Mouse (Mus musculus): Measurements from ENCODE around the gene Pfkfb1.

Gene Pfkfb1

DNA sequence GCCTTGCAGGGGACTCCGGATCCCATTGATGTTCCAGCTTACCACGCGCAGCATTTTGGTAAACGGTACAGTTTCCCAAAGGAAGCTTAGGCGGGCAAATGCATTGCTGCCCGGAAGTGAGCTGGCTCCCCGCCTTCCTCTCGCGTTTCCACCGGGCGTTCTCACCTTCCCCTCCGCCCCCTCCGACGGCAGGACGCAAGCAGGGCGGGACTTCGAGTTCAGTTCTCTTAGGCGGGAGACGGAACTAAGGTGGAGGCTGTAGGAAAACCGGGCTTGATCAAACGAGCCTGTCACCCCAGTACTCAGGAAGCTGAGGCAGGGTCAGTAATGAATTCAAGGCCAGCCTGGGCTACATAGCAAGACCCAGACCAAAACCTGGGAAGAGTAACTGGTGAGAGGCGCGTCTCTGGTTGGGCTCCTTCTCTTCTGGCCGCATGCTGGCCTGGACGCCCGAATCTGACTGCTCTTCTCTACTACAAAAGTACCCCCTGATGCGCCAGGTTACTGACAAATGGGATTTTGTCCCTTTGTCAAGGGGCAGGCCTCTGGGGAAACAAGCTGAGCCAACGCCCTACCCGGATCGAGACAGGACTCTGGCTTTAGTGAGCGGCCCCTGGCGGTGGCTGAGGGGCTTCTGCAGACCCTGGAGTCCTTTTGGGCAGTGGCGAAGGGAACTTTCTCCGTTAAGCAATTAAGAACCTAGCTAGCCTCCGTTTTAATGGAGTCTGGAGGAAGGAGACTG, at the start of gene Pfkfb1:
Gene Pfkfb1 (plus strand): TSS at position 207 of the 742 bp plus-strand sequence.
- DNase-seq (ENCODE audit: low spot score): peak; percentile 85

DNA sequence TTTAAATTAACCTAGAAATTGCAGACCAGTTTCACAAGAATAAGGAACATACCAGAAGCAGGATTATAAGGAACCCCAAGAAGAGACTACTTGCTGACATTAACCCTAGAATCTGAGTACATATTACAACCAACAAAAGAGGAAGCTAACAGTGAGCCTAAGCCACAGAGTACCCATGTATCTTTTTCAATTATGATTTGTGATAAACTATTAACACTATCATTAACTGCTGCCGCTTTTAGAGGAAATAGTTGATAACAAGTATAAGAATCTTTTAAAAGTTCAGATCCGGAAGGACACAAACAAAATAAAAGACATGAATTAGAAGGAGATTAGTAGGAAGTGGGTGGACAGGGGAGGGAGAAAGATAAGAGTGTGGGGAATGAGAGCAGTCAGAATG, 47.9 kb upstream of the Pfkfb1 start:
- DNase-seq (ENCODE audit: low spot score): no peak

GRCm38 (mm10) chrX:150541684-150542083, 46.3 kb upstream of the Pfkfb1 start:
- no peak for DNase-seq (ENCODE audit: low spot score)

- no peak for DNase-seq (ENCODE audit: low spot score)
Observed at GRCm38 (mm10) chrX:150547239-150547638, 40.8 kb upstream of the Pfkfb1 start, which contains the start of gene Alas2. Gene Alas2, plus strand, starts transcription at chrX:150547375.

- DNase-seq (ENCODE audit: low spot score): peak; percentile 0
Observed at GRCm38 (mm10) chrX:150549639-150550038, 38.4 kb upstream of the Pfkfb1 start.

DNA sequence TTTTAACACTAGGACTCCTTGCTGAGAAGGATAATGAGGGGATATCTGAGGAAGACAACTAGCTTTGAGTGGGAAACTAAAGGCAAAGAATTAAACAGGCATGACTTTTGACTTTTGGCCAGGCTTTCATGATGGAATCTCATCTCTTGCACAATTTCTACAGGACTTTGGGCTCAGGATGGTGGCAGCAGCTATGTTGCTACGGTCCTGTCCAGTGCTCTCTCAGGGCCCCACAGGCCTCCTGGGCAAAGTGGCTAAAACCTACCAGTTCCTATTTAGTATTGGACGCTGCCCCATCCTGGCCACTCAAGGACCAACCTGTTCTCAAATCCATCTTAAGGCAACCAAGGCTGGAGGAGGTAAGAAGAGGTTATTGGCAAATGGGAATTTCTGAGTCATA, 36.0 kb upstream of the Pfkfb1 start:
- DNase-seq (ENCODE audit: low spot score): no peak

GRCm38 (mm10) chrX:150554032-150554431, 34.0 kb upstream of the Pfkfb1 start:
- DNase-seq (ENCODE audit: low spot score): no peak

- DNase-seq (ENCODE audit: low spot score): no peak
Observed at GRCm38 (mm10) chrX:150564644-150565357, 23.2 kb upstream of the Pfkfb1 start.

- no peak for DNase-seq (ENCODE audit: low spot score)
Observed at GRCm38 (mm10) chrX:150581921-150582320, 6.1 kb upstream of the Pfkfb1 start.

- DNase-seq (ENCODE audit: low spot score): no peak
Observed at GRCm38 (mm10) chrX:150585116-150585515, 2.9 kb upstream of the Pfkfb1 start.

GRCm38 (mm10) chrX:150589696-150590095, 1.7 kb downstream of the Pfkfb1 start, which contains the start of gene Apex2:
Gene Apex2, minus strand, starts transcription at chrX:150589868.
- no peak for DNase-seq (ENCODE audit: low spot score)

- no peak for DNase-seq (ENCODE audit: low spot score)
Observed at GRCm38 (mm10) chrX:150593266-150594035, 5.4 kb downstream of the Pfkfb1 start.

- DNase-seq (ENCODE audit: low spot score): no peak
Observed at GRCm38 (mm10) chrX:150594176-150594575, 6.1 kb downstream of the Pfkfb1 start.

GRCm38 (mm10) chrX:150595016-150595760, 7.2 kb downstream of the Pfkfb1 start:
- DNase-seq (ENCODE audit: low spot score): no peak

DNA sequence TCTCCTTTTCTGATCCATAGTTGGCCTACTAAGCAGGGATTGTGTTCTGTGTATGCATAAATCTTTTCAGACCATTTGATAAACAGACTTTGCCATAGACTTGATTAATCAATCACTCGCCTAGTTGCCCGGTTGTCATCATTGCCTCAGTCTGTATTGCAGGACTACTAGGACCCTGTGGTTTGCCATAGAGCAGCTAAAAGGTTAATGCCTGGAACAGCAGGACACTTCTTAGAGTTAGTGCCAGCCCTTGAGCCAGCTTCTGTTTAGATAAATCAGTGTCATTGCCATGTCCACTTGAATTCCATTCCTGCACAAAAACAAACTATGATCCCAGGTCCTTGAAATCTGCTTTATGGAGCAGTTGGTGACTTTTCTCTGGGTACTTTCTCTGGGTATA, 10.9 kb downstream of the Pfkfb1 start:
- DNase-seq (ENCODE audit: low spot score): no peak

DNA sequence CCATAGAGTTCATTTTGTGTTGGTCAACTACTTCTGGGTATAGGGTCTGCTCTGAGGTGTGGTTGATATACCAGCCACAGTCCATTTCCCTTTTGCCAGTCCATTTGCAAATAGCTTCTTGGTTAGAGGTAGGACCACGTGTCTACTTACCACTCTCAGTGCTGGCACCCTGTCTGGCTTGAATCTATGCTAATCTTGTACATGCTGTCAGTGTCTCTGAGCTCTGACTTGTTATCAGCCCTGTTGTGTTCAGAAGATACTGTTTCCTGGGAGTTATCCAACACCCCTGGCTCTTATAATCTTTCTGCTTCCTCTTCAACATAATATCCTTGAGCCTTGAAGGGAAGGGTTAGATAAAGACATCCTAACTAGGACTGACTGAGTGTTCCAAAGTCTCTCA, 48.4 kb downstream of the Pfkfb1 start:
- DNase-seq (ENCODE audit: low spot score): no peak

DNA sequence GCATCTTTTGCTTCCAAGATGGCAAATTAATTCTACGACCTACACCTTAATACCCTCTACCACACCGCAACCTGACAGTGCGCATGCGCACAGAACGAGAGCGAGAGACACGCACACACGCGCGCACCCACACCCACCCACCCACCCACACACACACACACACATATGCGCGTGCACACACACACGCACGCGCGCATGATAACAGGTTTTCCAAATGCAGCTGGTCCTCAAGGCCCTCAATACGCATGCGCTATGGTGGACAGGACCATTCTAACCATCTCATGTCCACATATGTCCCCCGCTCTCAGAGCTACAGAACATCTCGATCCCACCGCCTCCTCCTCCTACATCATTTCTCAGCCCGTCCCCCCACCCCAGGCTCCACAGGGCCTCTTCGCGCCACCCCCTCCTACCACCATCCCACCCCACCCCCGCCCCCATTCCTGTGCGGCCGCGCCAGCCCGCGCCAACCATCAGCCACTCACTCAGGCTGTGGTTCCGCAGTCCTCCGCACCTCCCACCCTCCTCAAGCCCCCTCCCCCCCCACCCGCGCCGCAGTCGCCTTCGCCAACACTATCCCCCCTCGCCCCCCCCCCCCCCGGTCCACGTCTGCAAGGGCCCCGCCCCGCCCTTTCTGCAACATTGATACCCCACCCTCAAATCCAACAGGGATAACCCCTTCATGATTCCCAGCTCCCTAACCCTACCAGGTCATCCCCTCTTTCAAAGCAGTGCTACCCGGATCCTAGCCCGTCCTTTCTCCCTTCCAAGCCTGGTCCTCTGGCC, 68.3 kb downstream of the Pfkfb1 start:
- DNase-seq (ENCODE audit: low spot score): peak; percentile 59

- peak; percentile 83 for DNase-seq (ENCODE audit: low spot score)
Observed at GRCm38 (mm10) chrX:150656908-150657796, 69.1 kb downstream of the Pfkfb1 start, which contains the start of gene Tro. Gene Tro, minus strand, starts transcription at chrX:150657583.

GRCm38 (mm10) chrX:150657797-150658118, 69.7 kb downstream of the Pfkfb1 start:
- DNase-seq (ENCODE audit: low spot score): no peak

- DNase-seq (ENCODE audit: low spot score): peak; percentile 12
Observed at GRCm38 (mm10) chrX:150662809-150663208, 74.8 kb downstream of the Pfkfb1 start.

Measured in embryo, embryonic 10.5 days (tissue).